ENCODE assay signal across 26 mouse cellular contexts in the genomic region with DNA sequence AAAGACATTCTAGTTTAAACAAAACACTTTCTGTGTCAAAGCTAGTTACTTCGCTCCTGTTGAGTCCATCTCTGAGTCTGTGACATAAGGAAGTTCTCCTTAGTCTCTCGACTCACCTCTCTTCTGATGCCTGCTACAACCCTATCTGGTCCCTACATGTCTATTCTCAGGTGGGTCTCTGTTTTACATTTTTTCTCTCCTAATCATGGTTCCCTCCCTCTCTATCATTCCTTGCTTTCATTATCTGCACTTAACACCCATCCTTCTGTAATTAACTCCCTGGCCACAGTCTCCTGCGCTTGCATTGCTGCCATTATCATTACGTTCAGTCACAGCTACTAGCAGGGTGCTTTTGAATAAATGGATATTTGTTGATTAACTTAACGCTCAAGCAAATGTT.
A peak's percentile ranks its signal among the peaks of the same experiment; 100 is the strongest.
DNase-seq lines count a peak whose midpoint lies in the region; ATAC-seq and TF ChIP-seq lines count a peak whose summit lies in the region.
"Had no signal": no experiment of that assay in that cellular context is flagged by ENCODE, and none has a peak within 500 bp of the region (broad histone marks: within the 10 kb centered on the region; RNA-seq: fewer than 3 reads in every experiment).

No protein-coding gene starts in this region.

- TF ChIP-seq POLR2A in MEL (IDR thresholded peaks at IDR 0.05; ENCODE audit: control insufficient read depth in 1 of 2, insufficient read depth in 1 of 2, low read depth in 1 of 2, low read length in 2 of 2, poor library complexity in 1 of 2), result no peak

- TF ChIP-seq CTCF in MEL (IDR thresholded peaks at IDR 0.05 in 2 of 3, conservative IDR thresholded peaks at IDR 0.05 in 1 of 3; ENCODE audit: control insufficient read depth in 1 of 3, insufficient read depth in 1 of 3, low read depth in 2 of 3, low read length in 3 of 3, poor library complexity in 1 of 3, severe bottlenecking in 1 of 3), result no peak
- no peak for TF ChIP-seq CTCF in lung, postnatal 0 days (IDR thresholded peaks at IDR 0.05)

- no peak overlapping the region for H3K9ac ChIP-seq in midbrain, embryonic 13.5 days (replicated peaks)
- no peak overlapping the region for H3K9ac ChIP-seq in midbrain, embryonic 11.5 days (ENCODE audit: low read length)
- H3K9ac ChIP-seq in MEL (ENCODE audit: control insufficient read depth, low read depth, low read length, poor library complexity, severe bottlenecking), result no peak overlapping the region
- no peak overlapping the region for H3K9ac ChIP-seq in liver, embryonic 13.5 days
- no peak overlapping the region for H3K9ac ChIP-seq in lung, postnatal 0 days (replicated peaks; ENCODE audit: low read depth)
- H3K9ac ChIP-seq: embryonic facial prominence, embryonic 13.5 days; forebrain, embryonic 12.5 days; heart, embryonic 13.5 days had no signal

- H3K9me3 ChIP-seq in midbrain, embryonic 13.5 days, result no peaks in the 10 kb centered on the region
- no peaks in the 10 kb centered on the region for H3K9me3 ChIP-seq in midbrain, embryonic 11.5 days (ENCODE audit: control insufficient read depth, low read length)
- no peaks in the 10 kb centered on the region for H3K9me3 ChIP-seq in MEL (replicated peaks; ENCODE audit: insufficient read depth, low read length)
- no peaks in the 10 kb centered on the region for H3K9me3 ChIP-seq in liver, embryonic 13.5 days (replicated peaks)
- no peaks in the 10 kb centered on the region for H3K9me3 ChIP-seq in lung, postnatal 0 days (ENCODE audit: low read length)
- H3K9me3 ChIP-seq: embryonic facial prominence, embryonic 13.5 days; forebrain, embryonic 12.5 days; heart, embryonic 13.5 days; limb, embryonic 10.5 days had no signal

- 0 out of 2 replicates have a peak overlapping the region, but pooled peaks have one; percentile 21 for H3K27ac ChIP-seq in midbrain, embryonic 13.5 days
- no peak overlapping the region for H3K27ac ChIP-seq in midbrain, embryonic 11.5 days (ENCODE audit: low read depth, low read length)
- no peak overlapping the region for H3K27ac ChIP-seq in MEL (ENCODE audit: control insufficient read depth, low read depth, low read length)
- peak overlapping the region; percentile 80 for H3K27ac ChIP-seq in liver, embryonic 13.5 days
- H3K27ac ChIP-seq in lung, postnatal 0 days (ENCODE audit: low read length), result no peak overlapping the region
- H3K27ac ChIP-seq: embryonic facial prominence, embryonic 13.5 days; forebrain, embryonic 12.5 days; heart, embryonic 13.5 days; kidney, postnatal 0 days; limb, embryonic 10.5 days had no signal

- no peaks in the 10 kb centered on the region for H3K79me2 ChIP-seq in MEL (ENCODE audit: control insufficient read depth, insufficient read depth, low read length, poor library complexity)

- H3K27me3 ChIP-seq in midbrain, embryonic 13.5 days, result no peaks in the 10 kb centered on the region
- H3K27me3 ChIP-seq in midbrain, embryonic 11.5 days (ENCODE audit: control insufficient read depth, insufficient read depth, low read length), result no peaks in the 10 kb centered on the region
- H3K27me3 ChIP-seq in MEL (ENCODE audit: control insufficient read depth in 1 of 2, insufficient read depth in 2 of 2, low read length in 2 of 2), result no peaks in the 10 kb centered on the region
- H3K27me3 ChIP-seq in liver, embryonic 13.5 days, result no peaks in the 10 kb centered on the region
- H3K27me3 ChIP-seq in lung, postnatal 0 days (replicated peaks; ENCODE audit: insufficient read depth, low read length), result no peaks in the 10 kb centered on the region
- H3K27me3 ChIP-seq: embryonic facial prominence, embryonic 13.5 days; forebrain, embryonic 12.5 days; heart, embryonic 13.5 days had no signal

- H3K4me1 ChIP-seq in midbrain, embryonic 13.5 days (replicated peaks), result peaks cover 18% of the 10 kb centered on the region
- no peaks in the 10 kb centered on the region for H3K4me1 ChIP-seq in midbrain, embryonic 11.5 days (ENCODE audit: control insufficient read depth, insufficient read depth, low read length)
- H3K4me1 ChIP-seq in MEL (ENCODE audit: control insufficient read depth in 1 of 2, insufficient read depth in 2 of 2, low read length in 2 of 2), result peaks cover 0 to 2% of the 10 kb centered on the region in 2 experiments; a peak in 1 of 4 replicates
- H3K4me1 ChIP-seq in liver, embryonic 13.5 days (replicated peaks), result peaks cover 8% of the 10 kb centered on the region
- H3K4me1 ChIP-seq in lung, postnatal 0 days (ENCODE audit: insufficient read depth, low read depth, low read length), result no peaks in the 10 kb centered on the region
- H3K4me1 ChIP-seq: forebrain, embryonic 12.5 days; limb, embryonic 10.5 days had no signal

- WGBS in midbrain, embryonic 13.5 days, result 65% methylated on average over 5 of the region's 5 CpGs
- 88% methylated on average over 5 of the region's 5 CpGs for WGBS in midbrain, embryonic 11.5 days
- 47% methylated on average over 5 of the region's 5 CpGs for WGBS in liver, embryonic 13.5 days (ENCODE audit: insufficient replicate concordance)
- 67% methylated on average over 5 of the region's 5 CpGs for WGBS in lung, postnatal 0 days

- H3K4me2 ChIP-seq in midbrain, embryonic 13.5 days (replicated peaks), result no peak overlapping the region
- no peak overlapping the region for H3K4me2 ChIP-seq in midbrain, embryonic 11.5 days
- peak overlapping the region; percentile 32 for H3K4me2 ChIP-seq in liver, embryonic 13.5 days
- H3K4me2 ChIP-seq in lung, postnatal 0 days (replicated peaks; ENCODE audit: low read depth, low read length), result no peak overlapping the region
- H3K4me2 ChIP-seq: embryonic facial prominence, embryonic 13.5 days; forebrain, embryonic 12.5 days; heart, embryonic 13.5 days had no signal

- H3K36me3 ChIP-seq in midbrain, embryonic 13.5 days, result no peaks in the 10 kb centered on the region
- H3K36me3 ChIP-seq in midbrain, embryonic 11.5 days (ENCODE audit: control insufficient read depth, insufficient read depth, low read length), result no peaks in the 10 kb centered on the region
- no peaks in the 10 kb centered on the region for H3K36me3 ChIP-seq in MEL (ENCODE audit: control insufficient read depth in 1 of 2, insufficient read depth in 2 of 2, low read length in 2 of 2)
- H3K36me3 ChIP-seq in liver, embryonic 13.5 days, result no peaks in the 10 kb centered on the region
- no peaks in the 10 kb centered on the region for H3K36me3 ChIP-seq in lung, postnatal 0 days (ENCODE audit: insufficient read depth, low read length)
- H3K36me3 ChIP-seq: embryonic facial prominence, embryonic 13.5 days; forebrain, embryonic 12.5 days; heart, embryonic 13.5 days; limb, embryonic 10.5 days had no signal

- TF ChIP-seq EP300 in MEL (IDR thresholded peaks at IDR 0.05; ENCODE audit: low read depth in 1 of 2, low read length in 2 of 2), result peak in 1 of 2 experiments; percentile 41; a peak in 1 of 4 replicates
- TF ChIP-seq EP300 in lung, postnatal 0 days (IDR thresholded peaks at IDR 0.05), result no peak

- ATAC-seq in midbrain, embryonic 13.5 days, result peak; percentile 46
- ATAC-seq in midbrain, embryonic 11.5 days (ENCODE audit: low FRiP score), result no peak
- peak; percentile 87 for ATAC-seq in liver, embryonic 13.5 days (ENCODE audit: low read depth)
- ATAC-seq in lung, postnatal 0 days, result no peak
- ATAC-seq: inflammation-experienced regulatory T-cells, adult 6 months had no signal

- no peak for TF ChIP-seq RAD21 in MEL (IDR thresholded peaks at IDR 0.05; ENCODE audit: low read depth, low read length)

- DNase-seq in midbrain, embryonic 11.5 days (ENCODE audit: low spot score, missing footprints), result no peak
- DNase-seq in MEL (ENCODE audit: low read depth, low spot score) (peak; percentile 8), MEL-GATA-1-ER (ENCODE audit: extremely low read depth, low read depth) (peak; percentile 9)
- DNase-seq in liver, embryonic 13.5 days, result no peak
- no peak for DNase-seq in ovary, adult 18-20 months (ENCODE audit: low spot score)
- no peak for DNase-seq in lung, postnatal 0 days (ENCODE audit: low spot score)
- DNase-seq: adrenal gland, postnatal 10 days; cerebellum, adult 8-10 months; cerebellum, postnatal 36 days; gastrocnemius, postnatal 25 days; heart, adult 18-20 months; heart, postnatal 14 days; kidney, adult 18-20 months; lung, postnatal 10 days; right cerebral cortex, adult 18-20 months; right cerebral cortex, postnatal 4 days; thymus, adult 18-20 months; thymus, postnatal 4 days had no signal

- no peak overlapping the region for H3K4me3 ChIP-seq in midbrain, embryonic 13.5 days (replicated peaks)
- no peak overlapping the region for H3K4me3 ChIP-seq in midbrain, embryonic 11.5 days (ENCODE audit: low read depth, low read length)
- no peak overlapping the region for H3K4me3 ChIP-seq in MEL (ENCODE audit: control insufficient read depth in 1 of 2, insufficient read depth in 1 of 2, low read depth in 2 of 2, low read length in 2 of 2)
- no peak overlapping the region for H3K4me3 ChIP-seq in liver, embryonic 13.5 days (replicated peaks)
- no peak overlapping the region for H3K4me3 ChIP-seq in lung, postnatal 0 days (ENCODE audit: low read depth, low read length)
- H3K4me3 ChIP-seq: embryonic facial prominence, embryonic 13.5 days; erythroblast, embryonic 14.5 days; forebrain, embryonic 12.5 days; heart, embryonic 13.5 days; limb, embryonic 10.5 days had no signal

TF ChIP-seq in MEL, 35 proteins besides CTCF, POLR2A, EP300 and RAD21:
- no peak for TF ChIP-seq USF2 (IDR thresholded peaks at IDR 0.05; ENCODE audit: borderline replicate concordance in 1 of 2, insufficient read depth in 1 of 2, low read depth in 1 of 2, low read length in 2 of 2)
- no peak for TF ChIP-seq BHLHE40 (IDR thresholded peaks at IDR 0.05; ENCODE audit: borderline replicate concordance, low read depth, low read length)
- TF ChIP-seq ZC3H11A (IDR thresholded peaks at IDR 0.05; ENCODE audit: low read depth, low read length), result no peak
- 0 out of 2 replicates have a peak, but pooled peaks have one; percentile 10 for TF ChIP-seq ETS1 (IDR thresholded peaks at IDR 0.05; ENCODE audit: low read depth, low read length)
- TF ChIP-seq JUND (IDR thresholded peaks at IDR 0.05; ENCODE audit: low read depth, low read length), result no peak
- TF ChIP-seq TCF12 (IDR thresholded peaks at IDR 0.05; ENCODE audit: low read depth, low read length), result peak; percentile 50; the same call in 1 of the 2 replicates
- no peak for TF ChIP-seq MYB (IDR thresholded peaks at IDR 0.05; ENCODE audit: low read depth, low read length)
- TF ChIP-seq NELFE (IDR thresholded peaks at IDR 0.05; ENCODE audit: low read depth, low read length), result no peak
- TF ChIP-seq ZMIZ1 (IDR thresholded peaks at IDR 0.05; ENCODE audit: low read depth, low read length), result no peak
- TF ChIP-seq POLR2AphosphoS5 (IDR thresholded peaks at IDR 0.05; ENCODE audit: borderline replicate concordance, low read depth, low read length), result no peak
- TF ChIP-seq SMC3 (IDR thresholded peaks at IDR 0.05; ENCODE audit: low read depth, low read length), result no peak
- no peak for TF ChIP-seq UBTF (IDR thresholded peaks at IDR 0.05; ENCODE audit: borderline replicate concordance, insufficient read depth, low read depth, low read length)

Comparison
In these comparisons a context has a peak if more than half of its experiments do, and no peak if none do; other contexts are left out.
1. ATAC-seq: peak in midbrain, embryonic 13.5 days (single experiment) and liver, embryonic 13.5 days (single experiment); none in midbrain, embryonic 11.5 days (single experiment) and lung, postnatal 0 days (single experiment).
2. H3K27ac ChIP-seq: peak in midbrain, embryonic 13.5 days (single experiment) and liver, embryonic 13.5 days (single experiment); none in midbrain, embryonic 11.5 days (single experiment), MEL (single experiment) and lung, postnatal 0 days (single experiment).
3. DNase-seq: peak in MEL (single experiment) and MEL-GATA-1-ER (single experiment); none in midbrain, embryonic 11.5 days (single experiment), liver, embryonic 13.5 days (single experiment), ovary, adult 18-20 months (single experiment) and lung, postnatal 0 days (single experiment).